Mouse (Mus musculus): ENCODE measurements around the gene Sec1. TPM values are rescaled to one million over a fixed set of nuclear protein-coding genes. Genes with fewer than 3 reads are reported as not detected.

Gene Sec1
- polyA plus RNA-seq, 1 experiment from 2014 or later = 0.28 TPM

DNA sequence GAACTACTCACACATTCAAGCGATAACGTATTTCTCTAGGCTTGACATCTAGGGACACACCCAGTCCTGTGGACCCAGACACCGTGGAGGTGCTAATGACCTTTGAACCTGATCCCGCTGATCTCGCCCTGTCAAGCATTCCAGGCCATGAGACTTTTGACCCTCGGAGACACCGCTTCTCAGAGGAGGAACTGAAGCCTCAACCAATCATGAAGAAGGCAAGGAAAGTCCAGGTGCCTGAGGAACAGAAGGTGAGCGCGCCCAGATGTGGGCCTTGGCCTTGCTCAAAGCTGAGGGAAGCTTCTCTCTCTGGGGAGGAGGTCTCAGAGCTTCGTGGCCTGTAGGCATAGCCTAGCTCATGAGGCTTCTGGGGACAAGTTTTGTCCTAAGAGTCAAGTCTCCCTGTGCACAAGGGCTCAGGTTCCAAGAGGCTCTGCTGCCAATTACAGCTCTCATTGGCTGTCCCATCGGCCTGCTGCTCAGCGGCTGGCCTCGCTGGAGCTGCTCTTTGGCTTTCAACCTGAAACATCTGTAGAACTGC lies 14.1 kb upstream of the Sec1 start:
- Histone ChIP-seq H3K4me3 (ENCODE audit: low read depth, low read length) (no peak overlapping the region), H3K27me3 (ENCODE audit: control insufficient read depth, insufficient read depth, low read depth, low read length) (no peaks in the 10 kb centered on the region), H3K9me3 (replicated peaks; ENCODE audit: control insufficient read depth, low read length, poor library complexity, severe bottlenecking) (no peaks in the 10 kb centered on the region), H3K4me1 (ENCODE audit: control insufficient read depth, insufficient read depth, low read length) (peaks cover 57% of the 10 kb centered on the region), H3K27ac (ENCODE audit: low read length) (peak overlapping the region; percentile 79), H3K4me2 (ENCODE audit: low read length) (peak overlapping the region; percentile 98), H3K9ac (ENCODE audit: low read depth, low read length) (peak overlapping the region; percentile 31; the same call in 1 of the 2 replicates), H3K36me3 (ENCODE audit: control insufficient read depth, insufficient read depth, low read length) (peaks cover 28% of the 10 kb centered on the region)
- WGBS = 56% methylated on average over 13 of the region's 13 CpGs
- ATAC-seq = no peak

- ATAC-seq = no peak
- WGBS = 1% methylated on average over 27 of the region's 27 CpGs
- H3K4me1 ChIP-seq (ENCODE audit: control insufficient read depth, insufficient read depth, low read length) = peaks cover 65% of the 10 kb centered on the region
- peak overlapping the region; percentile 98 for H3K4me2 ChIP-seq (ENCODE audit: low read length)
- H3K9ac ChIP-seq (ENCODE audit: low read depth, low read length) = peak overlapping the region; percentile 84
- H3K9me3 ChIP-seq (replicated peaks; ENCODE audit: control insufficient read depth, low read length, poor library complexity, severe bottlenecking) = no peaks in the 10 kb centered on the region
- peaks cover 20% of the 10 kb centered on the region for H3K36me3 ChIP-seq (ENCODE audit: control insufficient read depth, insufficient read depth, low read length)
- no peaks in the 10 kb centered on the region for H3K27me3 ChIP-seq (ENCODE audit: control insufficient read depth, insufficient read depth, low read depth, low read length)
- peak overlapping the region; percentile 62 for H3K4me3 ChIP-seq (ENCODE audit: low read depth, low read length)
- peak overlapping the region; percentile 60 for H3K27ac ChIP-seq (ENCODE audit: low read length)
These were observed 13.3 kb upstream of the Sec1 start for GRCm38 (mm10) chr7:45707375-45707967.

DNA sequence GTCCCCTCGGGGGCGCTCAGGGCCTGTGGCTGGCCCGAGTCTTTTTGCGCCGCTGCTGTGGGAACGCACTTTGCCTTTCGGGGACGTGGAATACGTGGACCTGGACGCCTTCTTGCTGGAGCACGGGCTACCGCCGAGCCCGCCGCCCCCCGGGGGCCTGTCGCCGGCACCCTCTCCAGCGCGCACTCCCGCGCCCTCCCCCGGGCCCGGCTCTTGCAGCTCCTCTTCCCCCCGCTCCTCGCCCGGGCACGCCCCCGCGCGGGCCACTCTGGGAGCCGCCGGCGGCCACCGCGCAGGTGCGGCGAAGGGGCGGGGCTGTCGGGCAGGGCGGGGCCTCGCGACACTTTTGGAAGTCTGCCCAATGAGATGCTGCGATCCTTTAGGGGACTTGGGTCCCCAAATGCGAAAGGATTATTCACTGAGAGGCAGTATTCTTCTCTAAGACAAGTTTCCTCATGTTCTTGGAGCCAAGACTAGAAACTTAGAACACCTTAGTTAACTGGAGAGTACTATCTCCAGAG lies 12.6 kb upstream of the Sec1 start:
- Histone ChIP-seq H3K9ac (ENCODE audit: low read depth, low read length) (peak overlapping the region; percentile 84), H3K4me3 (ENCODE audit: low read depth, low read length) (peak overlapping the region; percentile 62), H3K4me2 (ENCODE audit: low read length) (peak overlapping the region; percentile 98), H3K27me3 (ENCODE audit: control insufficient read depth, insufficient read depth, low read depth, low read length) (no peaks in the 10 kb centered on the region), H3K4me1 (ENCODE audit: control insufficient read depth, insufficient read depth, low read length) (peaks cover 65% of the 10 kb centered on the region), H3K9me3 (replicated peaks; ENCODE audit: control insufficient read depth, low read length, poor library complexity, severe bottlenecking) (no peaks in the 10 kb centered on the region), H3K36me3 (ENCODE audit: control insufficient read depth, insufficient read depth, low read length) (peaks cover 17% of the 10 kb centered on the region), H3K27ac (ENCODE audit: low read length) (peak overlapping the region; percentile 60)
- under 1% methylated on average over 42 of the region's 45 CpGs for WGBS
- no peak for ATAC-seq

GRCm38 (mm10) chr7:45705873-45706281 lies 11.7 kb upstream of the Sec1 start:
- Histone ChIP-seq H3K27ac (ENCODE audit: low read length) (no peak overlapping the region), H3K4me1 (ENCODE audit: control insufficient read depth, insufficient read depth, low read length) (peaks cover 72% of the 10 kb centered on the region)

DNA sequence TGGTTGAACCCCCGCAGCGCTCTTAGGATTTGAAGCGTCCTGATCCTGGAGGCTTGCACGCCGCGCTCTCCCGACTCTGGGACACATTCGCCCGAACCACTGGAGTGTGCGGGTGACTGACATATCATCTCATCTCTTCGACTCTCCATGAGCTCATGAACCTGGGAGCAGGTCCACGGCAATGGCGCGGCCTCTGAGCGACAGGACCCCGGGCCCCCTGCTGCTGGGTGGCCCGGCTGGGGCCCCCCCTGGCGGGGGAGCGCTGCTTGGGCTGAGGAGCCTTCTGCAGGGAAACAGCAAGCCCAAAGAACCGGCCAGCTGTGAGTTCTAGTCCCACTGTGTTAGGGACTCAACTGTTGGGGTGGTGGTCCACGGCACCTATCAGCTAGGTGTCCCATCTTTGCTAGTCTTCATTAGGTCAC lies 11.3 kb upstream of the Sec1 start:
- ATAC-seq = no peak
- peak overlapping the region; percentile 67 for H3K27ac ChIP-seq (ENCODE audit: low read length)
- H3K27me3 ChIP-seq (ENCODE audit: control insufficient read depth, insufficient read depth, low read depth, low read length) = no peaks in the 10 kb centered on the region
- peak overlapping the region; percentile 84 for H3K9ac ChIP-seq (ENCODE audit: low read depth, low read length)
- H3K4me1 ChIP-seq (ENCODE audit: control insufficient read depth, insufficient read depth, low read length) = peaks cover 76% of the 10 kb centered on the region
- H3K4me2 ChIP-seq (ENCODE audit: low read length) = peak overlapping the region; percentile 98
- no peaks in the 10 kb centered on the region for H3K9me3 ChIP-seq (replicated peaks; ENCODE audit: control insufficient read depth, low read length, poor library complexity, severe bottlenecking)
- peaks cover 4% of the 10 kb centered on the region; the same call in 1 of the 2 replicates for H3K36me3 ChIP-seq (ENCODE audit: control insufficient read depth, insufficient read depth, low read length)
- H3K4me3 ChIP-seq (ENCODE audit: low read depth, low read length) = peak overlapping the region; percentile 62
- WGBS = 0% methylated on average over 21 of the region's 21 CpGs

More at GRCm38 (mm10) chr7:45705873-45706281, 11.7 kb upstream of the Sec1 start:
- no peak for ATAC-seq
- peaks cover 8% of the 10 kb centered on the region for H3K36me3 ChIP-seq (ENCODE audit: control insufficient read depth, insufficient read depth, low read length)
- H3K4me3 ChIP-seq (ENCODE audit: low read depth, low read length) = peak overlapping the region; percentile 62
- no peaks in the 10 kb centered on the region for H3K27me3 ChIP-seq (ENCODE audit: control insufficient read depth, insufficient read depth, low read depth, low read length)
- peak overlapping the region; percentile 84 for H3K9ac ChIP-seq (ENCODE audit: low read depth, low read length)
- H3K4me2 ChIP-seq (ENCODE audit: low read length) = peak overlapping the region; percentile 98
- H3K9me3 ChIP-seq (replicated peaks; ENCODE audit: control insufficient read depth, low read length, poor library complexity, severe bottlenecking) = no peaks in the 10 kb centered on the region
- 0% methylated on average over 7 of the region's 7 CpGs for WGBS

DNA sequence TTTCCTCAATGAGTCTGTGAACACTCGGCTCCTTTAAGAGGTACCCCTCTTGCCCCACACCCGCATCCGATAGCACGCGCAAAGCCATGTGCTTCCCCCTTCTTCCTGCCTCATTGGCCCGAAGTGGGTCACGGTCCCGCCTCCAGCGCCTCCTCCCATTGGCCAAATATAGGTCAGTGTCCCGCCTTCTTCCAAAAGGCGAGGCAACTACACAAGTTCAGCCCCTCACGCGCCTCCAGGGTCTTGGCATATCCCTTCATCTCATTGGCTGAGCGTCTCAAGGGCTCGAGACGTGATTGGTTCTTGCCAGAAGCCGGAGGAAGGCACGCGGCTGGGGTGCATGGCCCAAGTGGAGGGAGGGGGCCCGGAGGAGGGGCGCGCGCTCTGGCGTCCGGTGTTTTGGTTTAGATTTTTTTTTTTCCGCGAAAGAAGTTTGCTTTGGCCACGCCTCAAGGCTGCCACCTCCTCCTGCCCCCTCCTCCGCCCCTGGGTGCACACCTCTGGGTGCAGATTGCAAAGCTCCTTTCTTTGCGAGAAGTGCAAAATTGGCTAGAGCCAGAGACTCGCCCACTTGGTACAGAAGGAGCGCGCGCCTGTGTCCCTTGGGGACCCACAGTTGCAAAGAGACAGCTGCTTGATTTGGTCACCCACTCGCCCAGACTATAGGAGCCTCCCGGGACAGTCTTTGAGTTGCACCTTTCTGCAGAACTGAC lies 10.7 kb upstream of the Sec1 start, which contains the start of gene Dbp:
Gene Dbp (plus strand): TSS at position 359 of the 713 bp plus-strand sequence.
- Histone ChIP-seq H3K27ac (ENCODE audit: low read length) (peak within 1 kb of the TSS; percentile 86), H3K4me2 (ENCODE audit: low read length) (peak within 1 kb of the TSS; percentile 98), H3K36me3 (ENCODE audit: control insufficient read depth, insufficient read depth, low read length) (peaks cover under 1% of the 10 kb centered on the region; the same call in 1 of the 2 replicates), H3K9ac (ENCODE audit: low read depth, low read length) (peak within 1 kb of the TSS; percentile 84), H3K4me1 (ENCODE audit: control insufficient read depth, insufficient read depth, low read length) (peaks cover 72% of the 10 kb centered on the region), H3K27me3 (ENCODE audit: control insufficient read depth, insufficient read depth, low read depth, low read length) (no peaks in the 10 kb centered on the region), H3K4me3 (ENCODE audit: low read depth, low read length) (peak within 1 kb of the TSS; percentile 62), H3K9me3 (replicated peaks; ENCODE audit: control insufficient read depth, low read length, poor library complexity, severe bottlenecking) (no peaks in the 10 kb centered on the region)
- peak; percentile 82 for ATAC-seq
- WGBS = 0% methylated on average over 36 of the region's 36 CpGs

DNA sequence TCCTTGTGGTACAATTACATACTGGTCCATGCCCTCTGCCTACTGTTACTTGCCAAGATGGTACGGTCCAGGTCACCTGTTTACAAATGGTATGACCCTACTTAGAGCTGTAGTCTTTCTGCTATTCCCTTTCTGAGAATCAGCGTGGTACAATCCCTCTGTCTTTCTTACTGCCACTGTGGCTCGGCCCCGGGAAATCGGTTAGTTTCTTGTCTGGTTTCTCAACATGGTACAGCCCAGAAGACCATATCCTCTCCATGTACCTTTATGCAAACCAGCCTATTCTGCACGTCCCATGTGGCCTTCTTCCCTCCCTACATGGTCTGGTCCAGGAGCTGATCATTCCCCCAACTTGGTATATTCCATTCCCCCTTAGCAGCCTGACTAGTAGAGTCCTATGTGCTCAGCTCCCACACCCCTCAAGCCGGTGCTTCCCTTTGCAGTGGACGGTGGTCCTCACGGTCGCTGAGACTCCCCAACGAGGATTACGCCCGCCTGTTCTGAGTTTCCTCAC lies 9.9 kb upstream of the Sec1 start:
- H3K4me3 ChIP-seq (ENCODE audit: low read depth, low read length) = peak overlapping the region; percentile 62
- ATAC-seq = peak; percentile 61
- peak overlapping the region; percentile 98 for H3K4me2 ChIP-seq (ENCODE audit: low read length)
- no peaks in the 10 kb centered on the region for H3K27me3 ChIP-seq (ENCODE audit: control insufficient read depth, insufficient read depth, low read depth, low read length)
- under 1% methylated on average over 13 of the region's 13 CpGs for WGBS
- peak overlapping the region; percentile 62 for H3K9ac ChIP-seq (ENCODE audit: low read depth, low read length)
- H3K9me3 ChIP-seq (replicated peaks; ENCODE audit: control insufficient read depth, low read length, poor library complexity, severe bottlenecking) = no peaks in the 10 kb centered on the region
- peak overlapping the region; percentile 86 for H3K27ac ChIP-seq (ENCODE audit: low read length)
- no peaks in the 10 kb centered on the region for H3K36me3 ChIP-seq (ENCODE audit: control insufficient read depth, insufficient read depth, low read length)
- peaks cover 67% of the 10 kb centered on the region for H3K4me1 ChIP-seq (ENCODE audit: control insufficient read depth, insufficient read depth, low read length)

GRCm38 (mm10) chr7:45703521-45704033 lies 9.4 kb upstream of the Sec1 start:
- H3K9ac ChIP-seq (ENCODE audit: low read depth, low read length) = peak overlapping the region; percentile 62
- ATAC-seq = no peak; the same call in 1 of the 2 replicates
- 0 out of 2 replicates have a peak, but pooled peaks cover under 1% of the 10 kb centered on the region for H3K27me3 ChIP-seq (ENCODE audit: control insufficient read depth, insufficient read depth, low read depth, low read length)
- WGBS = 30% methylated on average over 12 of the region's 12 CpGs
- peak overlapping the region; percentile 62 for H3K4me3 ChIP-seq (ENCODE audit: low read depth, low read length)
- H3K27ac ChIP-seq (ENCODE audit: low read length) = peak overlapping the region; percentile 86
- peaks cover 63% of the 10 kb centered on the region for H3K4me1 ChIP-seq (ENCODE audit: control insufficient read depth, insufficient read depth, low read length)
- H3K9me3 ChIP-seq (replicated peaks; ENCODE audit: control insufficient read depth, low read length, poor library complexity, severe bottlenecking) = no peaks in the 10 kb centered on the region
- H3K4me2 ChIP-seq (ENCODE audit: low read length) = peak overlapping the region; percentile 98
- no peaks in the 10 kb centered on the region for H3K36me3 ChIP-seq (ENCODE audit: control insufficient read depth, insufficient read depth, low read length)
